Mouse (Mus musculus): Measurements from ENCODE around the gene Krt18.
A peak's percentile ranks its signal among the peaks of the same experiment; 100 is the strongest.

The Krt18 gene

GRCm38 (mm10) chr15:102012260-102012765 lies 15.7 kb upstream of the Krt18 start:
- DNase-seq = no peak

GRCm38 (mm10) chr15:102013651-102014050 lies 14.3 kb upstream of the Krt18 start:
- DNase-seq = no peak

GRCm38 (mm10) chr15:102014848-102015247 lies 13.1 kb upstream of the Krt18 start:
- DNase-seq = no peak

- DNase-seq = peak; percentile 55
Observed at GRCm38 (mm10) chr15:102016096-102016495, 11.9 kb upstream of the Krt18 start.

DNA sequence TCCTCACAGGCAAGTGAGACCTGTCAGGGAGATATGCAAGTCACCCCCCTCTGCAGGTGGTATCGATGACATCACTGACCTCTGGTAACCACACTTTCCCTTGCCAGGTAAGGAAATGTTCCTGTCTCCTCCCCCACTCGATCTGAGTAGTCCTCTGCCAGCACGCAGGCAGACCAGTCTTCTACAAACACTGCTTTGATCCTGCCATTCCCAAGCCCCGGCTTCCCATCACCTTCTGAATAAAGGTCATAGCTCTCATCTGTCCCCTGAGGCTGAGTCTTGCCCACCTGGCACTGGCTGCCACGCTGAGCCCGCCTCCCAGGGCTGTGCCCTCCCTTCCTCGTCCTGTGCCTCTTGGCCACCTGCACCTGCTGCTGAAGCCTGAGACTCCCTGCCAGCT lies 11.2 kb upstream of the Krt18 start:
- peak; percentile 85 for DNase-seq

GRCm38 (mm10) chr15:102017918-102018463 lies 10.0 kb upstream of the Krt18 start:
- DNase-seq = peak; percentile 81

- DNase-seq = peak; percentile 55
Observed at GRCm38 (mm10) chr15:102022481-102022880, 5.5 kb upstream of the Krt18 start.

GRCm38 (mm10) chr15:102023888-102024287 lies 4.1 kb upstream of the Krt18 start:
- peak; percentile 37 for DNase-seq

- DNase-seq = no peak
Observed at GRCm38 (mm10) chr15:102025136-102025872, 2.7 kb upstream of the Krt18 start.

DNA sequence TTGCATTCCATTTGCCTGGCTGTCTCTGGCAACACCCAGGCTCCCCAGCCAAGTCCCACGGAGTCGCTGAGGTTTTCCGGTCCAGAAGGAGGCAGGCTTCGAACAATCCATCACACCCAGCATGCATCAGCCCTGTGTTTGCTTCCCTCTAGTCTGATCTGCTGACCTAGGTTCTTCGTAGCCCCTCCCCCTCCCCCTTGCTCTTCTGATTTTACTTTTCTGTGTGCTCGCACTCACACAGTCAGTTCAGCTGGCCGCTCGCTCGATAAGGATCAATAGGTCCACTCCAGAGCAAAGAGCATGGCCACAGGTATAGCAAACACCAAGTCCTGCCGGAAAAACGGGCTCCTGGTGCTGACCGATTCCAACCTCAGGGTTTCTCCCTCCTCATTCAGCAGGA lies 1.6 kb upstream of the Krt18 start:
- no peak for DNase-seq

DNA sequence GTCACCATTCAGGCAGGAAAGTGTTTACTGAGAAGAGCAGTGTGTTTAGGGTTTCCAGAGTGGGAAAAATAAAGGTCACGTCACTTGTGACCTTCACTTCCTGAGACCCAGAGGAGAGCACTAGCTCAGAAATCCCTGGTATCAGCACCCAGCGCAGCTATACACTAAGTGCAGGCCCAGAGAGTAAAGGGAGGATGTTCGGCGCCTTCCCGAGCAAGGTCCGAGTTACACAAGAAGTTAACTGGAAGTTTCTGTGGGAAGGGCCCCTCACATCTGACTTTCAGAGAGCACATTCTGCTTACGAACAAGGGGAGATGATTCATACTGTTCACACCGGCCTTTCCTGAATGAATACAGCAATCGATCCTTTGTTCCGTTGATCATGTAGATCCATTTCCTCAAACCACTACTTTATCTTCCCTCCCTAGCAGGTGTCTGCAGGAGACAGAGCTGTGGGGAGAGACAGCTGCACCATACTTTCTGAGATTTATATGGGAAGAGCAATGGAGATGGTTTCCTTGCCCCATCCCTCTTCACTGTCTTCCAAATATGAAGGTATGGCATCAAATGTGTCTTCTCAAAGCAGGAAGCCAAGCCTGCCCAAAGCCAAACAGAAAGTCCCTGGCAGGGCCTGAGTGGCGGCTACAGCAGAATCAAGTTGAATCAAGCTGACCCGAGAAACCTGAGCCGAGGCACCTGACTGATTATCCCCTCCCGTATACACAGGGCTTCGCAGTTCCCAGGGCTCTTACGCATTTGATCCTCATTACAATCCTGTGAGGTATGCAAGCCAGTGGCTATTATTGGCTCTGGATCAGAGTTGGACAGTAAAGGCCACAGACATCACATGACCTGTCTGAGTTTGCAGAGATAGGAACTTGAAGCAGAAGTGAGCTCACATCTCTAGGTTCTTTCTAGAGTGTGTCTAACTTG lies 6.4 kb downstream of the Krt18 start:
- DNase-seq = no peak

- no peak for DNase-seq
Observed at GRCm38 (mm10) chr15:102040277-102040676, 12.3 kb downstream of the Krt18 start.

GRCm38 (mm10) chr15:102041951-102042350 lies 14.0 kb downstream of the Krt18 start:
- DNase-seq = no peak

DNA sequence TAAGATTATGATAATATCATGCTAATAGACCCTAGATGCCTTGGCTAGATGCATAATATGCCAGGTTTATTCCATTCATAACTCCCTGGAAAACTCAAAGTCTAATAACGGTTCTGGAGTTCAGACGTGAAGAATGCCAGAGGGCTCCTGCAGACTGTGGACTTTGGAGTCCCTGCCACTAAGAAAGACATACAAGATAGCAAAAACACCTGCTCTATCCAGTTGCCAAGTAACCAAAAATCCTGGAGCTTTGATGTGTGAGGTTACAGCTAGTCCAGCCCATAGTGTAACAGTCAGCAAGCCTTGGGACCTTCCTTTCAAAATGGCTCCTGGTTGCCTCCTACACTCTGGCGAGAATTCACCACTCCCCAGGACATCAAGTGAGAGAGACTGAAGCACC lies 16.8 kb downstream of the Krt18 start:
- DNase-seq = no peak

DNA sequence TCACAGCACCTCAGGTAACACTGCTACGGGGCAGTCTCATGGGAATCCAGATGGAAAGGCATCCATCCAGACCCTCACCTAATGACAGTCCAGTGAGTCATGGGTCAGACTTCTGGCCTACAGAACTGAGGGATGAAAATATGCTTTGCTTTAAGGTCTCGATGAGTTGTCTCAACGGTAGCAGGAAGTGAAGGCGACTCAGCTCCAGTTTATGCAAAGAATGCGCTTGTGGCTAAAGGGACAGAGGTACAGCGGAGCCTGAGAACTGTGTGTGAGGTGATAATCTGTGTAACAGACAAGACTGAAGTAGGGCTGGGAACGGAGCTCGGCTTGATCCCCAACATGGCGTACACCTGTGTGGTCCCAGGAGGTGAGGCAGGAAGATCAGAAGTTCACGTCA lies 17.7 kb downstream of the Krt18 start:
- no peak for DNase-seq

- DNase-seq = no peak
Observed at GRCm38 (mm10) chr15:102048006-102048405, 20.0 kb downstream of the Krt18 start.

DNA sequence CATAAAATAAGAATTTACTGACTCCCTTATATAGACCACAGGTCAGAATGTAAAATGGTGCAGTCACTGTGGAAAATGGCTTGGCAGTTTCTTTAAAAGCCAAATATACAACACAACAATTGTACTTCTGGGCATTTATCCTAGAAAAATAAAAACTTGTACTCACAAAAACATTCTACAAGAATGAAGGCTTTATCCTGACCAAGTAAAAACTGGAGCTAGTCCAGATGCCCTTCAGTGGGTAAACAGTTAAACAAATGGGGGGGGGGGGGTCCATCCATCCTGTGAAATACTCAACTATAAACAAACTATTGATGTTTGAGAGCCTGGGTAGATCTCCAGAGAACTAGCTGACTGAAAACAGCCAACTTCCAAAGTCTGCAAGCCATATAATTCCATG lies 21.9 kb downstream of the Krt18 start:
- DNase-seq = no peak

GRCm38 (mm10) chr15:102051920-102052683 lies 24.1 kb downstream of the Krt18 start:
- peak; percentile 43 for DNase-seq

GRCm38 (mm10) chr15:102056495-102057174 lies 28.7 kb downstream of the Krt18 start:
- DNase-seq = no peak

- DNase-seq = peak; percentile 96
Observed at GRCm38 (mm10) chr15:102065661-102066325, 37.8 kb downstream of the Krt18 start.

Measured in lung, postnatal 36 days (tissue).